Mouse (Mus musculus): ENCODE results near the gene Zc3hc1. TPM values are rescaled to one million over a fixed set of nuclear protein-coding genes. Genes with fewer than 3 reads are reported as not detected.

Zc3hc1 gene
- polyA plus RNA-seq, 2 experiments: 13.7 to 23.4 TPM

- Histone ChIP-seq H3K27me3 (ENCODE audit: control insufficient read depth, insufficient read depth, low read length) (no peaks in the 10 kb centered on the region), H3K27ac (no peak overlapping the region), H3K4me1 (replicated peaks; ENCODE audit: control insufficient read depth in 2 of 2, insufficient read depth in 2 of 2, low read length in 1 of 2) (no peaks in the 10 kb centered on the region), H3K9ac (replicated peaks) (no peak overlapping the region), H3K9me3 (ENCODE audit: control insufficient read depth, low read length) (no peaks in the 10 kb centered on the region), H3K4me2 (ENCODE audit: low read depth) (no peak overlapping the region), H3K4me3 (ENCODE audit: insufficient read depth in 1 of 2, low read depth in 2 of 2, low read length in 2 of 2) (no peak overlapping the region), H3K36me3 (replicated peaks; ENCODE audit: control insufficient read depth, insufficient read depth, low read depth) (peaks cover 38% of the 10 kb centered on the region)
- WGBS (ENCODE audit: insufficient replicate concordance): 61% methylated on average over 1 of the region's 1 CpGs
- TF ChIP-seq EP300 (IDR thresholded peaks at IDR 0.05; ENCODE audit: low read depth) (no peak), CTCF (IDR thresholded peaks at IDR 0.05; ENCODE audit: low read depth) (no peak)
- DNase-seq (ENCODE audit: low read depth in 3 of 3, low spot score in 3 of 3) (no peak), ATAC-seq (ENCODE audit: insufficient read depth) (no peak)
Observed at GRCm38 (mm10) chr6:30375791-30376190, 15.0 kb downstream of the Zc3hc1 start.

- H3K4me2 ChIP-seq (ENCODE audit: low read depth): no peak overlapping the region
- H3K27me3 ChIP-seq (ENCODE audit: control insufficient read depth, insufficient read depth, low read length): no peaks in the 10 kb centered on the region
- H3K36me3 ChIP-seq (replicated peaks; ENCODE audit: control insufficient read depth, insufficient read depth, low read depth): peaks cover 41% of the 10 kb centered on the region
- no peaks in the 10 kb centered on the region for H3K9me3 ChIP-seq (ENCODE audit: control insufficient read depth, low read length)
- ATAC-seq (ENCODE audit: insufficient read depth) (no peak), DNase-seq (ENCODE audit: low read depth in 3 of 3, low spot score in 3 of 3) (no peak)
- no peak for TF ChIP-seq EP300 (IDR thresholded peaks at IDR 0.05; ENCODE audit: low read depth)
- TF ChIP-seq CTCF (IDR thresholded peaks at IDR 0.05; ENCODE audit: low read depth): no peak
- no peak overlapping the region for H3K9ac ChIP-seq (replicated peaks)
- H3K27ac ChIP-seq: no peak overlapping the region
- 84% methylated on average over 16 of the region's 16 CpGs for WGBS (ENCODE audit: insufficient replicate concordance)
- H3K4me3 ChIP-seq (ENCODE audit: insufficient read depth in 1 of 2, low read depth in 2 of 2, low read length in 2 of 2): no peak overlapping the region
- no peaks in the 10 kb centered on the region for H3K4me1 ChIP-seq (replicated peaks; ENCODE audit: control insufficient read depth in 2 of 2, insufficient read depth in 2 of 2, low read length in 1 of 2)
Observed at GRCm38 (mm10) chr6:30374731-30375510, 15.9 kb downstream of the Zc3hc1 start.

DNA sequence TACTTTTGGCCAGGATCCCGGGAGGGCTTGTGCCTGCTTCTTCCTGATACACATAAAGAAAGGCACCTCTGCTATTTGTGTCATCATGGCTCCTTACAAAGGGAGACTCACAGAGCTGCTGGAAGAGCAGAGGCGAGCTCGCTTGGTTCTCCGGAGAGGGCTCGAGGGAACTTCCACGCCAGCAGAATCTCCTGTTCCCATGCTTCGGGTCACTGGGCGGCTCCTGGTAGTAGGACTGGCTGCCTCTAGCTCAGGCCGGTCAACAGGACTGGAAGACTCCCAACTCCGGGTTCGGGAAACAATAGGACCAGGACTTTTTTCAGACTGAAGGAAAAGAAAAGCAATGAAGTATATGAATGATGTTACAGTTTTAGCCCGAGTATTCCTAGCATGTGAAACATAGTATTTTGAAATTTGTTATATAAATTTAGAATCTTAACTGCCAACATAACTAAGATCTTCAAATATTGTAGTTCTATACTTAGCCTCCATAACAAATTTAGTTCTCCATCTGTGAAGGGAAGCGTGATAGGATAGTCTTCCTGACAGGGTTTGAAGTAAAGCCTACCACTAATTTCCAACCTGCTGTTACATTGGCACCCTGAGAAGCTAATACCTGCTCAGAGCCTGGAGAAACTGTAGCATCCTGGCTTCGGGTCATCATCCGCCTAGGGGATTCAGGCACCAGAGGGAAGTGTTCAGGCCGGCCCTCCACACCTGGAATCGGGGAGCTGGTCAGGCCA, 18.0 kb downstream of the Zc3hc1 start:
- Histone ChIP-seq H3K27ac (no peak overlapping the region), H3K27me3 (ENCODE audit: control insufficient read depth, insufficient read depth, low read length) (no peaks in the 10 kb centered on the region), H3K4me3 (ENCODE audit: insufficient read depth in 1 of 2, low read depth in 2 of 2, low read length in 2 of 2) (no peak overlapping the region), H3K4me2 (ENCODE audit: low read depth) (no peak overlapping the region), H3K36me3 (replicated peaks; ENCODE audit: control insufficient read depth, insufficient read depth, low read depth) (peaks cover 56% of the 10 kb centered on the region), H3K9ac (replicated peaks) (no peak overlapping the region), H3K4me1 (replicated peaks; ENCODE audit: control insufficient read depth in 2 of 2, insufficient read depth in 2 of 2, low read length in 1 of 2) (no peaks in the 10 kb centered on the region), H3K9me3 (ENCODE audit: control insufficient read depth, low read length) (no peaks in the 10 kb centered on the region)
- 85% methylated on average over 17 of the region's 17 CpGs for WGBS (ENCODE audit: insufficient replicate concordance)
- no peak for ATAC-seq (ENCODE audit: insufficient read depth)
- no peak for TF ChIP-seq CTCF (IDR thresholded peaks at IDR 0.05; ENCODE audit: low read depth)
- TF ChIP-seq EP300 (IDR thresholded peaks at IDR 0.05; ENCODE audit: low read depth): no peak
- DNase-seq (ENCODE audit: low read depth in 3 of 3, low spot score in 3 of 3): no peak

- no peak for ATAC-seq (ENCODE audit: insufficient read depth)
Observed at GRCm38 (mm10) chr6:30369291-30369690, 21.5 kb downstream of the Zc3hc1 start.

DNA sequence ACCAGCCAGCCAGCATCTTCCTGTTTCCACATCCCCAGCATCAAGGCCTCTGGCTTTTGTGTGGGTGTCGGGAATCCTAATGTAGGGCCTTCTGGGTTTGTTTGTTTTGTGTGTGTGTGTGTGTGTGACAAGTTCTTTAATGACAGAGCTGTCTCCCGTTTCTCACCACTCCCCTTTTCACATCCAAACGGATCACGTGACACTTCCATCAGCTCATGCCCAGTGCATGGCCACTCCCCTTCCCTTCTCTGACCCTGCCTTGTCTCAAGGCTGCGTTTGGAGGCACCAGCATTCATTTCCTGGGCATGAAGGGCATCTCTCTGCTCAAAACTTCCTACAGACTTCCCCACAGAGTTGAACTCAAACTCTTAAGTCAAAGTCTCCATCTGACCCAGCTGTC, 27.0 kb downstream of the Zc3hc1 start:
- Histone ChIP-seq H3K36me3 (replicated peaks; ENCODE audit: control insufficient read depth, insufficient read depth, low read depth) (peaks cover 16% of the 10 kb centered on the region), H3K4me1 (replicated peaks; ENCODE audit: control insufficient read depth in 2 of 2, insufficient read depth in 2 of 2, low read length in 1 of 2) (no peaks in the 10 kb centered on the region), H3K4me2 (ENCODE audit: low read depth) (no peak overlapping the region), H3K9me3 (ENCODE audit: control insufficient read depth, low read length) (no peaks in the 10 kb centered on the region), H3K27me3 (ENCODE audit: control insufficient read depth, insufficient read depth, low read length) (no peaks in the 10 kb centered on the region), H3K4me3 (ENCODE audit: insufficient read depth in 1 of 2, low read depth in 2 of 2, low read length in 2 of 2) (no peak overlapping the region), H3K27ac (no peak overlapping the region), H3K9ac (replicated peaks) (no peak overlapping the region)
- TF ChIP-seq CTCF (IDR thresholded peaks at IDR 0.05; ENCODE audit: low read depth) (no peak), EP300 (IDR thresholded peaks at IDR 0.05; ENCODE audit: low read depth) (no peak)
- 63% methylated on average over 5 of the region's 5 CpGs for WGBS (ENCODE audit: insufficient replicate concordance)
- ATAC-seq (ENCODE audit: insufficient read depth): no peak
- no peak for DNase-seq (ENCODE audit: low read depth in 3 of 3, low spot score in 3 of 3)

More at GRCm38 (mm10) chr6:30369291-30369690, 21.5 kb downstream of the Zc3hc1 start:
- TF ChIP-seq CTCF (IDR thresholded peaks at IDR 0.05; ENCODE audit: low read depth): peak; percentile 34; the same call in 1 of the 2 replicates
- TF ChIP-seq EP300 (IDR thresholded peaks at IDR 0.05; ENCODE audit: low read depth): no peak
- H3K4me2 ChIP-seq (ENCODE audit: low read depth): no peak overlapping the region
- DNase-seq (ENCODE audit: low read depth in 3 of 3, low spot score in 3 of 3): no peak
- H3K36me3 ChIP-seq (replicated peaks; ENCODE audit: control insufficient read depth, insufficient read depth, low read depth): peaks cover 54% of the 10 kb centered on the region
- H3K9me3 ChIP-seq (ENCODE audit: control insufficient read depth, low read length): no peaks in the 10 kb centered on the region
- H3K4me1 ChIP-seq (replicated peaks; ENCODE audit: control insufficient read depth in 2 of 2, insufficient read depth in 2 of 2, low read length in 1 of 2): no peaks in the 10 kb centered on the region
- no peaks in the 10 kb centered on the region for H3K27me3 ChIP-seq (ENCODE audit: control insufficient read depth, insufficient read depth, low read length)
- WGBS (ENCODE audit: insufficient replicate concordance): 72% methylated on average over 3 of the region's 3 CpGs
- no peak overlapping the region for H3K9ac ChIP-seq (replicated peaks)
- H3K27ac ChIP-seq: no peak overlapping the region
- no peak overlapping the region for H3K4me3 ChIP-seq (ENCODE audit: insufficient read depth in 1 of 2, low read depth in 2 of 2, low read length in 2 of 2)
